In genomic region chr16:94241126-94241525, GRCm38 (mm10) we compare ENCODE assay signal across 13 mouse cellular contexts.
A peak's percentile ranks its signal among the peaks of the same experiment; 100 is the strongest.
DNase-seq lines count a peak whose midpoint lies in the region; ATAC-seq and TF ChIP-seq lines count a peak whose summit lies in the region.
"Had no signal": no experiment of that assay in that cellular context is flagged by ENCODE, and none has a peak within 500 bp of the region (broad histone marks: within the 10 kb centered on the region; RNA-seq: fewer than 3 reads in every experiment).

No protein-coding gene starts in this region.

- no peaks in the 10 kb centered on the region for H3K27me3 ChIP-seq in lung, postnatal 0 days (replicated peaks; ENCODE audit: insufficient read depth, low read length)
- H3K27me3 ChIP-seq in midbrain, embryonic 11.5 days (ENCODE audit: control insufficient read depth, insufficient read depth, low read length) = peaks cover 18% of the 10 kb centered on the region

- TF ChIP-seq EP300 in lung, postnatal 0 days (IDR thresholded peaks at IDR 0.05) = no peak

- no peak for TF ChIP-seq CTCF in lung, postnatal 0 days (IDR thresholded peaks at IDR 0.05)

- no peak overlapping the region for H3K4me2 ChIP-seq in lung, postnatal 0 days (replicated peaks; ENCODE audit: low read depth, low read length)
- no peak overlapping the region for H3K4me2 ChIP-seq in midbrain, embryonic 11.5 days

- H3K27ac ChIP-seq in lung, postnatal 0 days (ENCODE audit: low read length) = no peak overlapping the region
- no peak overlapping the region for H3K27ac ChIP-seq in midbrain, embryonic 11.5 days (ENCODE audit: low read depth, low read length)
- H3K27ac ChIP-seq: midbrain, embryonic 10.5 days had no signal

- H3K4me3 ChIP-seq in lung, postnatal 0 days (ENCODE audit: low read depth, low read length) = no peak overlapping the region
- H3K4me3 ChIP-seq in midbrain, embryonic 11.5 days (ENCODE audit: low read depth, low read length) = no peak overlapping the region
- H3K4me3 ChIP-seq: midbrain, embryonic 10.5 days had no signal

- no peaks in the 10 kb centered on the region for H3K36me3 ChIP-seq in lung, postnatal 0 days (ENCODE audit: insufficient read depth, low read length)
- no peaks in the 10 kb centered on the region for H3K36me3 ChIP-seq in midbrain, embryonic 11.5 days (ENCODE audit: control insufficient read depth, insufficient read depth, low read length)
- H3K36me3 ChIP-seq: midbrain, embryonic 10.5 days had no signal

- H3K9me3 ChIP-seq in lung, postnatal 0 days (ENCODE audit: low read length) = no peaks in the 10 kb centered on the region
- H3K9me3 ChIP-seq in midbrain, embryonic 11.5 days (ENCODE audit: control insufficient read depth, low read length) = no peaks in the 10 kb centered on the region
- H3K9me3 ChIP-seq: midbrain, embryonic 10.5 days had no signal

- H3K9ac ChIP-seq in lung, postnatal 0 days (replicated peaks; ENCODE audit: low read depth) = no peak overlapping the region
- H3K9ac ChIP-seq in midbrain, embryonic 11.5 days (ENCODE audit: low read length) = no peak overlapping the region

- ATAC-seq in lung, postnatal 0 days = no peak
- peak; percentile 69 for ATAC-seq in common myeloid progenitor, adult 5-6 weeks (replicated peaks; ENCODE audit: low read depth, poor library complexity, severe bottlenecking)
- ATAC-seq in midbrain, embryonic 11.5 days (ENCODE audit: low FRiP score) = no peak

- WGBS in lung, postnatal 0 days = 82% methylated on average over 10 of the region's 10 CpGs
- 91% methylated on average over 10 of the region's 10 CpGs for WGBS in midbrain, embryonic 11.5 days

- H3K4me1 ChIP-seq in lung, postnatal 0 days (ENCODE audit: insufficient read depth, low read depth, low read length) = no peaks in the 10 kb centered on the region
- H3K4me1 ChIP-seq in midbrain, embryonic 11.5 days (ENCODE audit: control insufficient read depth, insufficient read depth, low read length) = peaks cover 6% of the 10 kb centered on the region

- peak; percentile 56 for DNase-seq in lung, postnatal 0 days (ENCODE audit: low spot score)
- no peak for DNase-seq in lung, postnatal 10 days
- DNase-seq in monocyte, adult 2 months (ENCODE audit: low read depth in 1 of 2, low spot score in 2 of 2) = peak; percentile 72 to 73
- DNase-seq in thymus, postnatal 25 days = peak; percentile 52
- DNase-seq in midbrain, embryonic 11.5 days (ENCODE audit: low spot score, missing footprints) = no peak
- no peak for DNase-seq in layer of hippocampus, postnatal 25 days (ENCODE audit: extremely low spot score in 1 of 2, low spot score in 1 of 2)
- no peak for DNase-seq in heart, postnatal 4 days
- DNase-seq: adrenal gland, adult 2 months; cerebellum, postnatal 10 days; heart, postnatal 36 days; kidney, postnatal 10 days had no signal

Comparison
In these comparisons a context has a peak if more than half of its experiments do, and no peak if none do; other contexts are left out.
1. DNase-seq: peak in lung, postnatal 0 days (single experiment), monocyte, adult 2 months (2 of 2) and thymus, postnatal 25 days (single experiment); none in lung, postnatal 10 days (single experiment), midbrain, embryonic 11.5 days (single experiment), layer of hippocampus, postnatal 25 days (0 of 2) and heart, postnatal 4 days (single experiment).